Mouse (Mus musculus): ENCODE data around the gene Gm37240. TPM values are rescaled to one million over a fixed set of nuclear protein-coding genes. Genes with fewer than 3 reads are reported as not detected.

The Gm37240 gene
- polyA plus RNA-seq, 1 experiment from 2014 or later = 4.6 TPM

- 83% methylated on average over 6 of the region's 6 CpGs for WGBS
Measured at GRCm38 (mm10) chr3:85487379-85487778, 399.9 kb downstream of the Gm37240 start.

GRCm38 (mm10) chr3:85485536-85486190, 401.7 kb downstream of the Gm37240 start:
- no peak overlapping the region for H3K4me2 ChIP-seq (ENCODE audit: low read depth, low read length)
- no peak overlapping the region for H3K9ac ChIP-seq (ENCODE audit: low read length)
- ATAC-seq (ENCODE audit: low read depth) = no peak
- H3K9me3 ChIP-seq (ENCODE audit: control insufficient read depth, low read length) = no peaks in the 10 kb centered on the region
- no peaks in the 10 kb centered on the region for H3K4me1 ChIP-seq (replicated peaks; ENCODE audit: control insufficient read depth, insufficient read depth, low read length)
- H3K4me3 ChIP-seq (ENCODE audit: low read length) = no peak overlapping the region
- H3K27ac ChIP-seq (ENCODE audit: low read length) = no peak overlapping the region
- no peaks in the 10 kb centered on the region for H3K27me3 ChIP-seq (ENCODE audit: control insufficient read depth, insufficient read depth, low read depth, low read length)
- no peaks in the 10 kb centered on the region for H3K36me3 ChIP-seq (ENCODE audit: control insufficient read depth, insufficient read depth, low read length)
- 48% methylated on average over 3 of the region's 3 CpGs for WGBS

More at GRCm38 (mm10) chr3:85487379-85487778, 399.9 kb downstream of the Gm37240 start:
- Histone ChIP-seq H3K9me3 (ENCODE audit: control insufficient read depth, low read length) (no peaks in the 10 kb centered on the region), H3K9ac (ENCODE audit: low read length) (no peak overlapping the region), H3K27me3 (ENCODE audit: control insufficient read depth, insufficient read depth, low read depth, low read length) (no peaks in the 10 kb centered on the region), H3K4me1 (replicated peaks; ENCODE audit: control insufficient read depth, insufficient read depth, low read length) (no peaks in the 10 kb centered on the region), H3K4me3 (ENCODE audit: low read length) (no peak overlapping the region), H3K36me3 (ENCODE audit: control insufficient read depth, insufficient read depth, low read length) (no peaks in the 10 kb centered on the region), H3K4me2 (ENCODE audit: low read depth, low read length) (no peak overlapping the region), H3K27ac (ENCODE audit: low read length) (no peak overlapping the region)
- no peak for ATAC-seq (ENCODE audit: low read depth)

DNA sequence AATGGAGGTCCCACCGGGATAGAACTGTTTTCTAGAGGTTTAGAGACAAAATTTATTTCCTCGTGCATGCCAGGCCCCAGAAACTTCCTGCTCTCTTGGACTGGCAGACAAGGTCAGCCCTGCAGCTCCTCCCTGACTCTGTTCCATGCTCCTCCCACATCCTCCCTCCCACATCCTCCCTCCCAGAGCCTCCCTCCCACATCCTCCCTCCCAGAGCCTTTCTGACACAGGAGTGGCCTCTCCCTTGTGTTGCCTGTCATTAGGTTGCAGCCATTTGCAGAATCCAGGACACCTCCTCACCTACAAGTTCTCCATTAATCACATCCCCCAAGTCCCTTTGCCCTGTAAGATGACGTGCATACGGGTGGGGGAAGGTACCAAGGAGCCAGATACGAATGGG, 404.7 kb downstream of the Gm37240 start:
- no peak overlapping the region for H3K9ac ChIP-seq (ENCODE audit: low read length)
- ATAC-seq (ENCODE audit: low read depth) = peak; percentile 78
- no peak overlapping the region for H3K4me3 ChIP-seq (ENCODE audit: low read length)
- no peak overlapping the region for H3K27ac ChIP-seq (ENCODE audit: low read length)
- 38% methylated on average over 5 of the region's 5 CpGs for WGBS
- H3K9me3 ChIP-seq (ENCODE audit: control insufficient read depth, low read length) = no peaks in the 10 kb centered on the region
- no peaks in the 10 kb centered on the region for H3K27me3 ChIP-seq (ENCODE audit: control insufficient read depth, insufficient read depth, low read depth, low read length)
- H3K4me1 ChIP-seq (replicated peaks; ENCODE audit: control insufficient read depth, insufficient read depth, low read length) = no peaks in the 10 kb centered on the region
- H3K4me2 ChIP-seq (ENCODE audit: low read depth, low read length) = no peak overlapping the region
- H3K36me3 ChIP-seq (ENCODE audit: control insufficient read depth, insufficient read depth, low read length) = no peaks in the 10 kb centered on the region

DNA sequence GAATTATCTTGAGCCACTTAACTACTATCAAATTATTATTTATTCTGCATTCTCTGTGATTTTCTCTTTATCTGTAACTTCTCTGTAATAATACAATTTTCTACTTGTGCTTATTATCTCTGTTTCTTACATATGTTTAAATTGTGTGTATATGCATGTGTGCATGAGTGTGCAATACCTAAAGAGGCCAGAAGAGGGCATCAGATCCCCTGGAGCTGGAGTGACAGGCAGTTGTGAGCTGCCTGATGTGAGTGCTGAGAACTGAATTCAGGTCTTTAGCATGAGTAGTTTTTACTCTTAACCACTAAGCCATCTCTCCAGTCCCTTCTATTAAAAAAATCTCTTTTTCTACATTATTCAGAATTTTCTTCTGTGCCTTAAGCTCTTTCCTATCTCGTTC, 406.7 kb downstream of the Gm37240 start:
- no peak overlapping the region for H3K4me2 ChIP-seq (ENCODE audit: low read depth, low read length)
- H3K4me1 ChIP-seq (replicated peaks; ENCODE audit: control insufficient read depth, insufficient read depth, low read length) = no peaks in the 10 kb centered on the region
- H3K36me3 ChIP-seq (ENCODE audit: control insufficient read depth, insufficient read depth, low read length) = no peaks in the 10 kb centered on the region
- no peaks in the 10 kb centered on the region for H3K9me3 ChIP-seq (ENCODE audit: control insufficient read depth, low read length)
- no peak overlapping the region for H3K4me3 ChIP-seq (ENCODE audit: low read length)
- no peaks in the 10 kb centered on the region for H3K27me3 ChIP-seq (ENCODE audit: control insufficient read depth, insufficient read depth, low read depth, low read length)
- ATAC-seq (ENCODE audit: low read depth) = no peak
- 67% methylated on average over 1 of the region's 1 CpGs for WGBS
- H3K27ac ChIP-seq (ENCODE audit: low read length) = no peak overlapping the region
- H3K9ac ChIP-seq (ENCODE audit: low read length) = no peak overlapping the region

GRCm38 (mm10) chr3:85478731-85479130, 408.6 kb downstream of the Gm37240 start:
- Histone ChIP-seq H3K4me1 (replicated peaks; ENCODE audit: control insufficient read depth, insufficient read depth, low read length) (no peaks in the 10 kb centered on the region), H3K27ac (ENCODE audit: low read length) (no peak overlapping the region), H3K27me3 (ENCODE audit: control insufficient read depth, insufficient read depth, low read depth, low read length) (no peaks in the 10 kb centered on the region), H3K9ac (ENCODE audit: low read length) (no peak overlapping the region), H3K4me3 (ENCODE audit: low read length) (no peak overlapping the region), H3K4me2 (ENCODE audit: low read depth, low read length) (no peak overlapping the region), H3K9me3 (ENCODE audit: control insufficient read depth, low read length) (no peaks in the 10 kb centered on the region), H3K36me3 (ENCODE audit: control insufficient read depth, insufficient read depth, low read length) (no peaks in the 10 kb centered on the region)
- WGBS = 87% methylated on average over 8 of the region's 8 CpGs
- no peak for ATAC-seq (ENCODE audit: low read depth)

- Histone ChIP-seq H3K4me3 (ENCODE audit: low read length) (no peak overlapping the region), H3K9ac (ENCODE audit: low read length) (no peak overlapping the region), H3K4me1 (replicated peaks; ENCODE audit: control insufficient read depth, insufficient read depth, low read length) (no peaks in the 10 kb centered on the region), H3K4me2 (ENCODE audit: low read depth, low read length) (no peak overlapping the region), H3K27ac (ENCODE audit: low read length) (no peak overlapping the region), H3K27me3 (ENCODE audit: control insufficient read depth, insufficient read depth, low read depth, low read length) (no peaks in the 10 kb centered on the region), H3K36me3 (ENCODE audit: control insufficient read depth, insufficient read depth, low read length) (no peaks in the 10 kb centered on the region), H3K9me3 (ENCODE audit: control insufficient read depth, low read length) (no peaks in the 10 kb centered on the region)
- ATAC-seq (ENCODE audit: low read depth) = no peak
- WGBS = 75% methylated on average over 6 of the region's 6 CpGs
Measured at GRCm38 (mm10) chr3:85469711-85470110, 417.6 kb downstream of the Gm37240 start.

DNA sequence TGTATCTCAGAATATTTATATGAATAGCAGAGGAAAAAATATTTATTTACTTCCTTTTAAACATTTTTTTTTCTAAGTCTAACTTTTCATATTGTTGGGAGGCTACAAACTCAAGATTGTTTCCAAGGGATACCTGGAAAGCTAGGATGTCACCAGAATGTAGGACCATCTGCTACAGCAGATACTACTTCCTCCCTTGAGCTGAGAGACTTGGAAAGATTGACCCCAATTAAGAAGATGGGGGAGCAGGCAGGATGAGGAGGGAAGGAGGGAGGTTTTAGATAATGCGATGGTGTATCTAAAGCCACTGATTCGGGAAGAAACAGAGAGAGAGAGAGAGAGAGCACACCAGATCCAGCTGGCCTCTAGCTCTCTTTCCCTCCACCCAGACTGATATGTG, 418.3 kb downstream of the Gm37240 start:
- H3K27me3 ChIP-seq (ENCODE audit: control insufficient read depth, insufficient read depth, low read depth, low read length) = no peaks in the 10 kb centered on the region
- no peak overlapping the region for H3K4me3 ChIP-seq (ENCODE audit: low read length)
- WGBS = 84% methylated on average over 2 of the region's 2 CpGs
- H3K36me3 ChIP-seq (ENCODE audit: control insufficient read depth, insufficient read depth, low read length) = no peaks in the 10 kb centered on the region
- H3K9ac ChIP-seq (ENCODE audit: low read length) = no peak overlapping the region
- H3K9me3 ChIP-seq (ENCODE audit: control insufficient read depth, low read length) = no peaks in the 10 kb centered on the region
- H3K4me2 ChIP-seq (ENCODE audit: low read depth, low read length) = no peak overlapping the region
- H3K4me1 ChIP-seq (replicated peaks; ENCODE audit: control insufficient read depth, insufficient read depth, low read length) = no peaks in the 10 kb centered on the region
- H3K27ac ChIP-seq (ENCODE audit: low read length) = no peak overlapping the region
- no peak for ATAC-seq (ENCODE audit: low read depth)

GRCm38 (mm10) chr3:85465283-85466025, 421.9 kb downstream of the Gm37240 start:
- 72% methylated on average over 10 of the region's 10 CpGs for WGBS

GRCm38 (mm10) chr3:85460021-85460420, 427.3 kb downstream of the Gm37240 start:
- ATAC-seq (ENCODE audit: low read depth) = no peak

More at GRCm38 (mm10) chr3:85465283-85466025, 421.9 kb downstream of the Gm37240 start:
- Histone ChIP-seq H3K27ac (ENCODE audit: low read length) (no peak overlapping the region), H3K9me3 (ENCODE audit: control insufficient read depth, low read length) (no peaks in the 10 kb centered on the region), H3K36me3 (ENCODE audit: control insufficient read depth, insufficient read depth, low read length) (no peaks in the 10 kb centered on the region), H3K4me1 (replicated peaks; ENCODE audit: control insufficient read depth, insufficient read depth, low read length) (no peaks in the 10 kb centered on the region), H3K4me2 (ENCODE audit: low read depth, low read length) (no peak overlapping the region), H3K27me3 (ENCODE audit: control insufficient read depth, insufficient read depth, low read depth, low read length) (no peaks in the 10 kb centered on the region), H3K4me3 (ENCODE audit: low read length) (no peak overlapping the region), H3K9ac (ENCODE audit: low read length) (no peak overlapping the region)
- ATAC-seq (ENCODE audit: low read depth) = no peak

More at GRCm38 (mm10) chr3:85460021-85460420, 427.3 kb downstream of the Gm37240 start:
- WGBS = 88% methylated on average over 6 of the region's 6 CpGs
- no peak overlapping the region for H3K4me3 ChIP-seq (ENCODE audit: low read length)
- H3K9me3 ChIP-seq (ENCODE audit: control insufficient read depth, low read length) = no peaks in the 10 kb centered on the region
- H3K9ac ChIP-seq (ENCODE audit: low read length) = no peak overlapping the region
- H3K36me3 ChIP-seq (ENCODE audit: control insufficient read depth, insufficient read depth, low read length) = no peaks in the 10 kb centered on the region
- H3K4me1 ChIP-seq (replicated peaks; ENCODE audit: control insufficient read depth, insufficient read depth, low read length) = no peaks in the 10 kb centered on the region
- no peaks in the 10 kb centered on the region for H3K27me3 ChIP-seq (ENCODE audit: control insufficient read depth, insufficient read depth, low read depth, low read length)
- no peak overlapping the region for H3K4me2 ChIP-seq (ENCODE audit: low read depth, low read length)
- no peak overlapping the region for H3K27ac ChIP-seq (ENCODE audit: low read length)
